Mouse (Mus musculus) cerebellum, adult 2 months (tissue): ENCODE results near the gene Hsd11b1. TPM values are rescaled to one million over a fixed set of nuclear protein-coding genes. Genes with fewer than 3 reads are reported as not detected.

Source experiments
- DNase-seq, 2 experiments: peaks; one replicate each; pipeline ENCODE4 v3.0.0; 2021
- H3K27ac ChIP-seq: fragments of 200-500 bp; 2 replicates; pipeline ENCODE4 v1.5.1; 2012; ENCODE audit warnings: low read length, control low read depth, inconsistent platforms; ENCODE audit not compliant: insufficient read depth
- H3K27me3 ChIP-seq: fragments of 200-500 bp; 2 replicates; pipeline ENCODE4 v1.6.1; 2012; ENCODE audit warnings: inconsistent platforms, mild to moderate bottlenecking, low read length, moderate library complexity; ENCODE audit not compliant: control insufficient read depth, insufficient read depth
- H3K4me1 ChIP-seq: fragments of 200-500 bp; 2 replicates; pipeline ENCODE4 v1.6.1; 2011; ENCODE audit warnings: low read length; ENCODE audit not compliant: control insufficient read depth, insufficient read depth
- H3K4me3 ChIP-seq: fragments of 200-500 bp; replicated peaks from 2 replicates; pipeline ENCODE3; 2011; ENCODE audit warnings: mild to moderate bottlenecking, low read depth, low read length, control low read depth; ENCODE audit not compliant: insufficient read depth
- CTCF ChIP-seq: fragments of 200-500 bp; IDR thresholded peaks from 2 replicates; pipeline ENCODE4 v1.5.1; 2011; ENCODE audit warnings: low read depth, mild to moderate bottlenecking, control low read depth, low read length, moderate library complexity, borderline replicate concordance; ENCODE audit not compliant: insufficient read depth
- POLR2A ChIP-seq: fragments of 200-500 bp; IDR thresholded peaks from 2 replicates; pipeline ENCODE4 v1.6.1; 2011; ENCODE audit warnings: low read length, control low read depth, borderline replicate concordance; ENCODE audit not compliant: insufficient read depth
- WGBS: fragments of 180-500 bp; shearing (Covaris S2); methylation state at CpG from one replicate; pipeline ENCODE4 v1.1.7; 2018; 5-methylcytosine and 5-hydroxymethylcytosine counted together
- polyA plus RNA-seq: library from polyadenylated mRNA; depleted of rRNA; stranded (reverse); fragments of >200 nt; gene quantifications from 2 replicates; pipeline ENCODE4 v1.2.3, GENCODE M21; 2012

Hsd11b1 gene
- polyA plus RNA-seq, 1 experiment, result 94.8 TPM

DNA sequence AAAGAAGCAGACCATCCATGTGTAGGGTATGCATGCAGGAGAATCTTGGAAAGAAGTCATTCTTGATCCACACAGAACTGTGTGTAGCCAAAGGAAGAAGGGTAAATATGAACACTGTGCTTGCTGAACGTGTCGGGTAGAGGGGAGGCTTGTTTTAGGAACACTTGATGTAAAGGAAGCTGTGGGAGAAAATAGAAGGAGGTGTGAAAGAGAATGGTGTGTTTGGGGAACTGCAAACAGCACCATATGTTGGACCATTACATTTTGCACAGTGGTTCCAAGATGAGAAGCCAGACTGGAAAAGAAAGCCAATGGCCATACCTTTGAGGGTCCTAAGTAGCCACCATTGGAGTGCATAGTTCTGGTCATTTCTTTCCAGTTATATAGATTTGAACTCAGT, 13.8 kb downstream of the Hsd11b1 start:
- H3K4me3 ChIP-seq, result no peak overlapping the region
- H3K4me1 ChIP-seq, result no peaks in the 10 kb centered on the region
- no peaks in the 10 kb centered on the region for H3K27me3 ChIP-seq
- WGBS, result 84% methylated on average over 2 of the region's 2 CpGs
- TF ChIP-seq CTCF (no peak), POLR2A (no peak)
- no peak for DNase-seq
- no peak overlapping the region for H3K27ac ChIP-seq

DNA sequence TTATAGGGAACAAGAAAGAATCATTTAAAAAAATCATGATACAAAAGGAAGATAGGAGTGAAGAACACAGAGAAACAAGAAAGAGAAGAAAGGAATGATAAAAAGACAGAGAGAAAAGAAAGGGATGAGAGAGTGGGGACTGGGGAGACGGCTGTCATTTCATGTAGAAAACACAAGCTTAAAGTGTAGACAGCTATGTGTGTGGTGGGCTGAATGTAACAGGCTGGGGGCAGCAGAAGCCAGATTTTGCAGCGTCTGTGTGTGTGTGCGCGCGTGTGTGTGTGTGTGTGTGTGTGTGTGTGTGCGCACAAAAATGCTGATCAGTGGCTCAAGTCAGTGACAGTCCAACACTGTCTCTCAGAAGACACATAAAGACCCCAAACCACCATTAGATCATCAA, 19.6 kb downstream of the Hsd11b1 start:
- no peak for DNase-seq
- WGBS, result 86% methylated on average over 6 of the region's 6 CpGs

GRCm38 (mm10) chr1:193243571-193244193, 20.2 kb downstream of the Hsd11b1 start:
- H3K4me1 ChIP-seq, result peaks cover 4% of the 10 kb centered on the region; the same call in 1 of the 2 replicates
- H3K4me3 ChIP-seq, result no peak overlapping the region
- DNase-seq, result no peak
- TF ChIP-seq CTCF (no peak), POLR2A (no peak)
- no peak overlapping the region for H3K27ac ChIP-seq
- no peaks in the 10 kb centered on the region for H3K27me3 ChIP-seq
- WGBS, result 79% methylated on average over 10 of the region's 10 CpGs

More for the DNA sequence above, 19.6 kb downstream of the Hsd11b1 start:
- Histone ChIP-seq H3K4me1 (peaks cover 4% of the 10 kb centered on the region; the same call in 1 of the 2 replicates), H3K27ac (no peak overlapping the region), H3K27me3 (no peaks in the 10 kb centered on the region), H3K4me3 (no peak overlapping the region)
- TF ChIP-seq CTCF, result no peak
- no peak for TF ChIP-seq POLR2A

DNA sequence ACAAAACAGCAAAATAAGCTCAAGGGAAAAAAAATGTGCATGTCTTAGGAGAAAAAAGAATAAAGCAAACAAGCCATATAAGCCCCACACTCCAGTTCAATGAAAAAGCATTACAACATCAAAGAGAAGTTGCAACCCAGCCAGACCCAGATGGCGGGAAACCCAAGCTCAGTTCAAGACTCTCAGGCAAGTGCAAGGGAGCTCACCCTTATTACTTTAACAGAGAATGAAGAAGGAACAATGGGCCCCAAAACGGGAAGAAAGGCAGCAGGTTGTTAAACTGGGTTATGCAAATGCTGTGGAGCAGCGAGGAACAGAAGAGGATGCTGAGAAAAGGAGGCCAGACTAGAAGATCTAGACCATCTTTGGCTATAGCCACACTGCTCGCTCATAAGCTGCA, 21.0 kb downstream of the Hsd11b1 start:
- peaks cover 4% of the 10 kb centered on the region; the same call in 1 of the 2 replicates for H3K4me1 ChIP-seq
- TF ChIP-seq CTCF (no peak), POLR2A (no peak)
- H3K4me3 ChIP-seq, result no peak overlapping the region
- WGBS, result 81% methylated on average over 4 of the region's 4 CpGs
- no peaks in the 10 kb centered on the region for H3K27me3 ChIP-seq
- DNase-seq, result peak in 1 of 2 experiments; percentile 22
- H3K27ac ChIP-seq, result no peak overlapping the region

GRCm38 (mm10) chr1:193242238-193242637, 21.6 kb downstream of the Hsd11b1 start:
- no peaks in the 10 kb centered on the region for H3K27me3 ChIP-seq
- TF ChIP-seq CTCF (no peak), POLR2A (no peak; the same call in 1 of the 2 replicates)
- no peak overlapping the region for H3K4me3 ChIP-seq
- 5% methylated on average over 8 of the region's 8 CpGs for WGBS
- peaks cover 4% of the 10 kb centered on the region; the same call in 1 of the 2 replicates for H3K4me1 ChIP-seq
- peak; percentile 92 to 97 for DNase-seq
- no peak overlapping the region for H3K27ac ChIP-seq

- Histone ChIP-seq H3K4me1 (peaks cover 4% of the 10 kb centered on the region; the same call in 1 of the 2 replicates), H3K27ac (no peak overlapping the region), H3K4me3 (no peak overlapping the region), H3K27me3 (no peaks in the 10 kb centered on the region)
- TF ChIP-seq CTCF, result no peak
- no peak for TF ChIP-seq POLR2A
- WGBS, result 97% methylated on average over 4 of the region's 4 CpGs
- DNase-seq, result no peak
Observed at GRCm38 (mm10) chr1:193241436-193241835, 22.4 kb downstream of the Hsd11b1 start.

- no peak for TF ChIP-seq CTCF
- no peak for TF ChIP-seq POLR2A
- H3K27me3 ChIP-seq, result no peaks in the 10 kb centered on the region
- peak in 1 of 2 experiments; percentile 25 for DNase-seq
- 70% methylated on average over 4 of the region's 4 CpGs for WGBS
- H3K4me3 ChIP-seq, result no peak overlapping the region
- no peak overlapping the region for H3K27ac ChIP-seq
- H3K4me1 ChIP-seq, result peaks cover 4% of the 10 kb centered on the region; the same call in 1 of the 2 replicates
Observed at GRCm38 (mm10) chr1:193238426-193238825, 25.4 kb downstream of the Hsd11b1 start.

DNA sequence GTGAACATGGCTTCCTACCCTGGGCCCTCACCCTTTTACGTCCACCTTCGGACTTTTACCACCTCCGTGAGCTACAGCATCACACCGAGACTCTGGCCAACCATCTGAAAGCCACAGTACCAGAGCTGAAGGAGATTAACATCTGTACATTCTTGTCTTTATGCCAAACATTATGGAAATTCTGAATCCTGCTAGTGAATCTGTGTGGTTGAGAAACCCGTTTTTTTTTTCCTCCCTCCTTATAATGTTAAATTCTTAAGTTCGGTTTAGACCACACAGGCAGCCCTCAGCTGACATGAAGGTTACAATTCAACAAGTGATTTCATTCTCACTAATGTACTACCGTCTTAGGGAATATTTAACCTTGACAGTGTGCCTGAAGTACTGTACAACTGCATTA, 28.9 kb downstream of the Hsd11b1 start:
- WGBS, result 89% methylated on average over 7 of the region's 7 CpGs
- H3K4me3 ChIP-seq, result no peak overlapping the region
- no peak for DNase-seq
- H3K27me3 ChIP-seq, result no peaks in the 10 kb centered on the region
- H3K4me1 ChIP-seq, result no peaks in the 10 kb centered on the region
- no peak overlapping the region for H3K27ac ChIP-seq
- TF ChIP-seq CTCF (no peak), POLR2A (no peak)
